Mouse (Mus musculus): ENCODE measurements around the gene Slc39a9. TPM values are rescaled to one million over a fixed set of nuclear protein-coding genes. Genes with fewer than 3 reads are reported as not detected.

Slc39a9 gene
- 10 to 100 TPM; 37.6 to 40.6 TPM for total RNA-seq (2021)
- long read RNA-seq, full-length matches to known transcripts = 27 of 43 reads
- long read RNA-seq, partial matches to known transcripts = 12 of 43 reads
- long read RNA-seq, other reads (novel, unspliced or antisense) = 4 of 43 reads

GRCm38 (mm10) chr12:80643693-80644505 is at the start of gene Slc39a9, which contains the start of gene Erh:
Gene Slc39a9, plus strand, starts transcription at chr12:80643883.
Gene Erh, minus strand, starts transcription at chr12:80644341.
- peak; percentile 93 to 97 for DNase-seq (ENCODE audit: low spot score in 2 of 2)

DNA sequence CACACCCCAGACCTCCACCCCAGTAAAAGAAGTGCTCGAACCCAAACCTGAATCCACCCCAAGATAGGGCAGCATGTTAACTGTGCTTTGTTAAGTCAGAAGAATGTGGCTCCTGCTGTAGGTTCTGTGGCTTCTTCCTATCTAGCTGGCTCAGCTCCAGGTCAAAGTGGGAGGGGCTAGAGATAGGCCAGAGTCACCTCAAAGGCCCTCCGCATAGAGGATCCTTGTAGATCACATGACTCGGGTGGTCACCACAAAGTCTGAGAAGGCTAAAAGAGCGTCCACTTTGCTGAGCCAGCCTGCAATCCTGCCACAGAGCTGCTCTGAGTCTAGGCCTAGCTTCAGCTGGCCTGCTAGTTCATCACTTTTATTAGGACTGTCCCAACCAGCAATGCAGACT is 49.5 kb upstream of the Slc39a9 start:
- DNase-seq (ENCODE audit: low spot score in 2 of 2) = no peak

DNA sequence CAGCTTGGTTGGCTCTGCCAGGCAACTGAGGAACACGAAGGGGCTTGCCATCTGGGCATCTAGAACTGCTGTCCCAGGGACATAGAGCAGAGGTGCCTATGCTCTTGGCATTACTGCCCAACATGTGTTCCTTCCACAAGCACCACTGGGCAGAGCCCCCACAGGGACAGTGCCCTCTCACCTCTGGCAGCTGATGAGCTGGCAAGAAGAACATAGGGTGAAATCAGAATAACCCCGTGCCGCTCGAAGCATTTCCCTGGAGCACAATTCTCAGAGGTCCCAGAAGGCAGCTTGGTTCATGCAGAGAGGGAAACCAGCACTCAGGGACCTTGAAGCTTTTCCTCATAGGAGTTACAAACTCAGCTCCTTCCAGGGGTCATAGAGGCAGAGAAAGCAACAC is 48.9 kb upstream of the Slc39a9 start:
- no peak for DNase-seq (ENCODE audit: low spot score in 2 of 2)

- DNase-seq (ENCODE audit: low spot score in 2 of 2) = no peak
These were observed 48.1 kb upstream of the Slc39a9 start for GRCm38 (mm10) chr12:80595566-80595965.

DNA sequence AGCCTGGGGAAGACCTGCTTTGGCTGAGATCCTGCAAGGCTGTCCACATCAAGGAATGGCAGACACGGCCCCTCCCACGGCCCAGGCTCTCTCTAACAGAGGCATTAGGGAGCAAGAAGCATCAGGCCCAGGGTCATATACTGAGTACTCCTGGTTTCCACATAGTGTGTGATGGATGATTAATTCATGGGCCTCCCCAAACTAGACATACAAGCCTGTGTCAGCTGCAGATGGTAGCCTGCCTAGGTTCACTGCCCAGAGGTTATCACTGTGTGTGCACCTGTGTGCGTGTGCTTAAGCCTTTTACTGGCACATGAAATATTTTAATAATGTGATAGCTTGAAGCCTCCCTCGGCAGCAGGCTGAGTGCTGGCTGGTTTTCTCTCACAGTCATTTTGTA is 47.7 kb upstream of the Slc39a9 start:
- no peak for DNase-seq (ENCODE audit: low spot score in 2 of 2)

GRCm38 (mm10) chr12:80598236-80598635 is 45.4 kb upstream of the Slc39a9 start:
- DNase-seq (ENCODE audit: low spot score in 2 of 2) = peak in 1 of 2 experiments; percentile 60

- DNase-seq (ENCODE audit: low spot score in 2 of 2) = peak in 1 of 2 experiments; percentile 69
These were observed 44.9 kb upstream of the Slc39a9 start for GRCm38 (mm10) chr12:80598756-80599155.

DNA sequence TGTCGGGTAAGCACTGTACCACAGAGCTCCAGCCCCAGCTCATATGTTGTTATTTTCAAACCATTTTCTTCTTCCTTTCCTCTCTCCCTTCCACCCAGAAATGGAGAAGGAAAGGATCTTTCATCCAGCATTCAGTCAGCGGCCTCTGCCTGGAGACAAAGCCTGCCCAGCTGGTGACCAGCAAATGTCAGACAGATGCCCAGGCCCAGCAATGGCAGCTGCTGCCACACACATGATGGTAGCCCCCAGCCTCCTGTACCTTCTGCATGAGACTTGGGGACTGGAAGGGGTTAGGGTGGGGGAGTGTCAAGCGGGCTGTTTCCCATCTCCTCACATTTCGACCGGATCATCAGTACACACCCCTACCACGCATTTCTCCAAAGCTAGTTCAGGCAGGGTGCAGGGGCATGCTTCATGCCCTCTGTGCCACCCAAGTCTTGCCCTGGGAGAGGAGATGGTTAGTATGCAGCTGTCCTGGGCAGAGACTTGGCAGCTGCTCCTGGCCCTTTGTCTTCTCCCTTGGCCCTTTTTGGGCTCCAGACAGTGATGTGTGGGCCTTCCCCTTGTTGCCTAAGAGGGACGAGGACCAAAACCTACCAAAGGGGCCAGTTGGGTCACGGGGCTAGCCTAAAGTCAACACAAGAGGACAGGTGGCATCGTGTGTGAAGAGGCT is 42.0 kb upstream of the Slc39a9 start:
- DNase-seq (ENCODE audit: low spot score in 2 of 2) = no peak

- no peak for DNase-seq (ENCODE audit: low spot score in 2 of 2)
These were observed 41.3 kb upstream of the Slc39a9 start for GRCm38 (mm10) chr12:80602432-80602831.

DNA sequence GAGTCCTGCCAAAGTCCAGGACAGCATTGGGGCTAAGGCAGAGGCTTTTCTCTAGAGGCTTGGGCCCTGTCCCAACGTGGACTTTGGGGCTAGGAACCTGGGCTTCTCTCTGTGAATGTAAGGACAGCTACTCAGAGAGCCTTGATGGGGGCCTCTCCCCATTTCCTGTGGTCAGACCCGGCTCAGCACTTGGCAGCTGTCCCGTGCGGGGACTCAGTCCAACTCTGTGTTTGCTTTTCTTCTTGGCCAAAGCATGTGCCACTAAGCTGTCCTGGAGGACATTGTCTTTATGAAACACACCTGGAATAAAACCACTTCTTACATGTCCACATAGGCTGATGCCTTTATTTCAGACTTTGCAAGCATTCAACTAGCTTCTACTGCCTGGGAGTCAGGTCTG is 40.1 kb upstream of the Slc39a9 start:
- DNase-seq (ENCODE audit: low spot score in 2 of 2) = no peak

DNA sequence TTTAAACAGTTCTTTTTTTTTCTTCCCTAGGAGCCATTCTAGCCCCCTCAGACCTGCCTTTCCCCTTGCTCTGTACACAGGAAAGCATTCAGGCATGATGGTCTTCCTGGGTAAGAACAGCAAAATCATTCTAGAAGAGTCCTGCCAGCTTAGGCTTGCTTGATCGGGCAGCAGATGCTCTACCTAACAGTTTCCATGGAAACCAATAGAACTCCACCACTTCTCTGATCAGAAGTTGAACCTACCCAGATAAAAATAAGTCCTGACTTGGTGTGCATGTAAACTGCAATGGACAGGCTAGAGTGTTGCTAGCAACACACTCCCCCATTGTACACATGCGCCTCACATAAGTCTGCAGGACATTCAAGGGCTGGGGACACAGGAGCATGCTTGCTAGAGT is 39.5 kb upstream of the Slc39a9 start:
- peak; percentile 45 to 69 for DNase-seq (ENCODE audit: low spot score in 2 of 2)

DNA sequence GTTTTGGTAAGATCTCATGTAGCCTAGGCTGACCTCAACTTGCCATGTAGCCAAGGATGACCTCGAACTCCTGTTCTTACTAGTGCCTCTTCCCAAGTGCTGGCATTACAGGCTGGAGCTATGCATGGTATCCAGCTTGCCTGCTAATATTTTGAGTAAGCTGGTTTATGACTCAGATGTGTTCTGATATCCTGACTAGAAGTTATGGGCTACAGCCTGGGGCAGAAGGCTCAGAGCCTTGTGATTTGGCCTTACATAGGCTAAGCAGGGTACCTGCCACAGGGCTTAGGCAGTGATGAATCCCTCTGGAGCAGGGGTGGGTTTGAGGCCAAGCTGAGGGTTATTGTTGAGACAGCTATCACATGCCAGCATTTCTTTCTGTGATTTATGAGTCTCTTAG is 35.1 kb upstream of the Slc39a9 start:
- DNase-seq (ENCODE audit: low spot score in 2 of 2) = no peak

- DNase-seq (ENCODE audit: low spot score in 2 of 2) = no peak
These were observed 33.8 kb upstream of the Slc39a9 start for GRCm38 (mm10) chr12:80609928-80610327.

DNA sequence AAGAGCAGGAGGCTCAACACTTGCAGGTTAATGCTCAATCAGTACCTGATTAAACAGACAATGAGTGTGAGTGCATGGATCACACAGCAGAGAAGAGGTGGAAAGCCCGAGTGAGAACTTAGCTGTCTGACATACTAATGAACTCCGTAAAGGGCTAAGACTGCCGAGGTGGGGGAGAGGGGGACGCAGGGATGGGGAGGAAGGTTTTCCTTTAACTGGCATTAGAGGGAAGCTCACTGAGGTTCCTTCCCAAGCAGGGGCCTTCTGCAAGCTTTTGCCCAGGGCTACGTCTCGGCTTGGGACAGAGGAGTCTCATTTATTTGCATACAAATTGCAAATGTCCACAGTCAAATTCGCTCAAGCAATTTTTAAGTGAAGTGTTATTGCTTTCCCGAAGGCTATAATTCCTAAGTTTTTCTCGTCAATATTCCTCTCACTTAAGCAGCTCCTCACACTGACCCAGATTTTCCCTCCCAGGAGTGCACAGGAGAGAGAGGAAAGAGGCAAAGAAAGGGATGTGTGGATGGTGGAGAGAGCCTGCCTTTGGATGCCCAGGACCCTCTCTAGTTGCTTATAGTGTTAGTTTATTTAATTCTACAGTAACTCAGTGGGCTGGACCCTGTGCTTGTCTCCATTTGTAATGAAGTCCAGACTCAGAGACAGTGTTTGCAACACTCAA is 31.4 kb upstream of the Slc39a9 start:
- DNase-seq (ENCODE audit: low spot score in 2 of 2) = no peak

DNA sequence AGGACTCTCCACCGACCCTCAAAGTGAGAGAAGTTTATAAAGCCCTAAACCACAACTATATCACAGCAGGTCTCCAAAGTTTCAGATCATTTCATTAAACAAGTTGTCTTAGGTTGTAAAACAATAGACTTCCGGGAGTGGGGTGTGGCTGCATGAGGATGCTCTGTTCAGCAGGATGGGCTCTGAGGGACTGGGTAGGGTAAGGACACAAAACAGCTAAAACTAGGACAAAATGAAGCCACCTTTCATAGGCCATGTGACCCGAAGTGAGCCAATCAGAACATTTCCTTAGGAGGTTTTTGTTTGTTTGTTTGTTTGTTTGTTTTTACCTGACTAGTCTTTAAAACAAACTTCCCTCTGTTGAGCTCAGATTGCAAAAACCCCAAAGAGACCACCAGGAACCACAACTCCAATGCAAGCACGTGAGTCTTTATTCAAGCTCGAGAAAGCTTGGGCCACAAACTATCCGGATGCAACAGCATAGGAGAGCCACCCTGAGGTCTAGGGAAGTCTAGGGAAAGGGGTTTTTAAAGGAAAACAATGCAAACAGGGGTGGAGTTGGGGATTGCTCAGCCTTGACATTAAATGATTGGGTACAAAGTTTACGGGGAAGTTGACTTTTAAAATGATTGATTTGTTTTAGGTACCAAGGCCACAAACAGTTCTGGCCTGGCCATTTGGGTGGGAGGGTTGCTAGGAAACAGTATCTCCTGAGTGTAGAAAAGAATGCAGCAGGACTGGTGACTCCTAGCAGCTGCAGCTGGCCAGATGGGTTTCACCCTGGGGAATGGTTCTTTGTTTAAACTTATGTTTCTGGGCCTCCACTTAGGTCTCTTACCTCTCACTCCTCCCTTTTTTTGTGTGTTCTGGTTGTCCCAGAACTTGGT is 28.1 kb upstream of the Slc39a9 start:
- no peak for DNase-seq (ENCODE audit: low spot score in 2 of 2)

DNA sequence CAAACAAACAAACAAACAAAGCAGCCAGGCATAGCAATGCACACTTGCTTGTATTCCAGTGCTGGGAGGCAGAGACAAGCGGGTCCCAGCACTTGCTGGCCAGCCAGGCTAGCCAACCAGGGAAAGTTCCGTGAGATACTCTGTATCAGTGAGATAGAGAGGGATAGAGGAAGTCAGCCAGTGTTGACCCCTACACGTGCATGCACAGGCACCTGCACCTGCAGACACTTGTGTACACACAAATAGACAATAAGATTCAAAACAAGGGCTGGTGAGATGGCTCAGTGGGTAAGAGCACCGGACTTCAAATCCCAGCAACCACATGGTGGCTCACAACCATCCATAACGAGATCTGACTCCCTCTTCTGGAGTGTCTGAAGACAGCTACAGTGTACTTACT is 23.2 kb upstream of the Slc39a9 start:
- no peak for DNase-seq (ENCODE audit: low spot score in 2 of 2)

- DNase-seq (ENCODE audit: low spot score in 2 of 2) = no peak
These were observed 11.9 kb upstream of the Slc39a9 start for GRCm38 (mm10) chr12:80631790-80632189.

DNA sequence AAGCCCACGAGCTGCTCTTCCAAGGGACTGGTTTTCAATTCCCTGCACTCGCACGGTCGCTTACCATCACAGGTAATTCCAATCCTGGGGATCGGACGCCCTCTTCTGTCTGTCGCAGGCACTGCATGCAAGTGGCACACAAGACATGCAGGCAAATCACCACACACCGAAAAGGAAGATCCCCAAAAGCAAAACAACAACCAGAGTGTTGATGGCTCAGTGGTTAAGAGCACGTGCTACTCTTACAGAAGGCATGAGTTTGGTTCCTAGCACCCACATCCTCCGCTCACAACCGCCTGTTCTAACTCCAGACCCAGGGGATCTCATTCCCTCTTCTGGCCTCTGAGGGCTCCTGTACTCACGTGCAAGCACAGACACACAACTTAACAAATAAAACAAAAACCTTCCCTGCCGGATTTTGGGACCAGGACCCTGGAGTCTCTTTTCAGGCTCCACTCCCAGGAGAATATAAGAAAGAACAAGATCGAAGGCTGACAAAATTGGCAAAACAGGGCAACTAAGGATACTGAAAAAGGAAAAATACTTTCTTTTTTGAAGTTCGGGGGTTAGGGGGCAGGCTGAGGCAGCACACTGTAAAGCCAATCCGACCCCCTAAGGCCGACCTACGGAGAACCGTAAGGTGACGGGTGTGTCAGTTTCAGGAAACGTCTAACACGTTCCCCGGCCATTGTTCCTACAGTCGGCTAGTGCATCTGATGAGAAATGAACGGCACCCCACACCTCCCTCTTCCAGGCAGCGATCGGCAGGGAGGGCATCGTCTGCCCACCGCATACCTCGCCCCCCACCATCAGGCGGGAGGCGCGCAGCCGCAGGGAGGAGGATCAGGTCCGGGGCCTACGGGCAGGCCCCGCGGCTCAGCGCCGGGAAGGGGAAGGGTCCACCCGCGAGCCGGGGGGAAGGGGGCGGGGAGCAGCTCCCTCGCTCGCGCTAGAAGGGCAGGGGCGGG is 674 bp upstream of the Slc39a9 start:
- peak in 1 of 2 experiments; percentile 37 for DNase-seq (ENCODE audit: low spot score in 2 of 2)

DNA sequence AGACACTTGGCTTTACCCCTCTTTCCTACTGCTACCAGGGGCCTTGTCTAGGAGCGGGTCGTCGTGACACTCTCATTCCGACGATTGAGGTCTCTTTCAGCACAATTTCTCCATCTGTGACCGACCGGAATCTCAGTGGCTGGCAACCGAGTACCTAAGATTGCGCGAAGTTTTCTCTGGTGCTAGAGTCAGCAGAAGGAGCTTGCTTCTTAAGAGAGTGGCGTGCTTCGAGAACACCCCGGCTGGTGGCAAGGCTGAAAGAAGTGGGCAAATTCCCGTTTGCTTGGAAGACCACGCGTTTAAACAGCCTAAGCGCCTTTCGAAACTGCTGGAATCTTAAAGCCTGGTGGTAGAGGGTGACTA is 804 bp downstream of the Slc39a9 start:
- DNase-seq (ENCODE audit: low spot score in 2 of 2) = no peak

GRCm38 (mm10) chr12:80646377-80646776 is 2.7 kb downstream of the Slc39a9 start:
- no peak for DNase-seq (ENCODE audit: low spot score in 2 of 2)
